Mouse (Mus musculus) T-helper 1 cell (primary cell): ENCODE measurements around the gene Gal3st4.

Source experiments
- in situ Hi-C: fragments of 300-600 bp; cut with MboI, MseI; formaldehyde crosslinking; loops from one replicate; pipeline ENCODE4 v1.15.1; 2025; ENCODE audit warnings: high pct_unique_total_duplicates

Gal3st4 gene

DNA sequence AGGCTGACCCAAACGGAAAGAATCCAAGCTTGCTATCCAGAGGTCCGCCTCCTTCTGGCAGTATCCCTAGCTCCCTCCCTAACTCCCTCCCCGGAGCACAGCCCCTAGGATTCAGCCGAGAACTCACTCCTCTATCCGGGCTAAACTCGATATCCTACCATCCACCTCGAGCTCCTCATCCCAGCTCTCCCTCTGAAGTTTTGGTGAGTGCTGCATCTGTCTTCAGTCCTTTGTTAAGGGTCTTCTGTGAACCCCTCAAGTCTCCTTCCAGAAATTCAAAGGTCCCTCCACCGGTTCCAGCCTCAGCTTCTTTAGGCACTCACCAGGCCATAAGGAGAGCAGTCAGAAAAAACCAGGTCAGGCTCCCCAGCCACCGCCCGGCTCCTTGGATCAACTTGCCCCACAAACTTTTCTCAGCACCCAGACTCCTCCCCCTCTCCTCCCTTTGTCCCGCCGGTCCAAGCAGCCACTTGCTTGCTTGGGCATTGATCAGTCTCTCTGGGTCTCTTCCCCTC lies at the start of gene Gal3st4:
Gene Gal3st4, minus strand, starts transcription at position 432 of the 515 bp plus-strand sequence.
- in situ Hi-C loops = loop anchor here (10.0 kb wide), 1 partner anchor 352 kb away; the partner anchor contains the start of gene A430033K04Rik

DNA sequence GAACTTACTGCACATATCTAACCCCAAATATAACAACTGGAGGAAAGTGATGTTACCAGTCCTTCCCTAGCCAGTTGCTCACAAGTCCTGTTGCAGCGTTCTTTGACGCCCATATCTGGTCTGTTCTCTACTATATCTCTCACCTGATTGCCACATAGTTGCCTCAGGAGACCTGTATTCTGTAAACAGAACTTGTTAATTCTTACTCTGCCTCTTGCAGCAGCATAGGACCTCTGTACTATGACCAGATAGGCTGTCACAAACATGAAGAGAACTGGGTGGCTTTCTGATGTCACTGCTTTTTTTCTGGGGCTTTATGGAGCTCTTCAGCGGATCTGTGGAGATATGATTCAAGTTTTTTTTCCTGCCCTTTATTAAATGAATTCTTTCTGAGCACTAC lies 40.2 kb upstream of the Gal3st4 start:
- in situ Hi-C loops = no loop called here

DNA sequence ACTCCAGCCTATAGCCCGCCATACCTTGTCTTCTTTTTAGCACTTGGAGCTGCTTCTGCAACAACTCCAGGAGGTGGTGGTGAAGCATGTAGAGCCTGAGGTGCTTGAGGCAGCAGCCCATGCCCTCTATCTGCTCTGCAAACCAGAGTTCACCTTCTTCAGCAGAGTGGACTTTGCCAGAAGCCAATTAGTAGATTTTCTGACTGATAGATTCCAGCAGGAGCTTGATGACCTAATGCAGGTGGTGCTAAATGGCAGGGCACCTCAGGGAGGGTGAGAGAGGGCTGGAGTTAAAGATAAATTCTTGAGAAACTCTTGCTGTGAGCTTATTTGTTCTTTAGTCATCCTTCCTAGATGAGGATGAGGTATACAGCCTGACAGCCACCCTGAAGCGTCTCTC lies 27.0 kb upstream of the Gal3st4 start:
- in situ Hi-C loops = no loop called here

DNA sequence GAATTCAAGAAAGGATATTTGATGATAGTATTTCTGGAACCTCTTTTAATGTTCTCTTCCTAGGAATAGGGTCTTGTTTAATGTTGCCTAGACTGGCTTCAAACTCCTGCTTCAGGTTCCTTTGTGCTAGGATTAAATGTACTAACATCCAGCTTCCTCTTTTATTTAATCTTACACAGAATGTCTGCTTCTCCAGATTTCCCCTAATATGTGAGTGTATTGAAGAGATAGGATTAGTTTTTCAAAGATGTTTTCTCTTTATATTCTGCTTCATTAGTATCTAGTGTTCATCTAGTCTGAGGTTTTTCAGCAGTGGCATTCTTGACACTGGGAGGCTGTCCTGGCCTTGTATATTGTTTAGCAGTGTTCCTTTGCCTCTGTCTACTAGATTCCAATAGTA lies 21.5 kb upstream of the Gal3st4 start:
- in situ Hi-C loops = no loop called here

DNA sequence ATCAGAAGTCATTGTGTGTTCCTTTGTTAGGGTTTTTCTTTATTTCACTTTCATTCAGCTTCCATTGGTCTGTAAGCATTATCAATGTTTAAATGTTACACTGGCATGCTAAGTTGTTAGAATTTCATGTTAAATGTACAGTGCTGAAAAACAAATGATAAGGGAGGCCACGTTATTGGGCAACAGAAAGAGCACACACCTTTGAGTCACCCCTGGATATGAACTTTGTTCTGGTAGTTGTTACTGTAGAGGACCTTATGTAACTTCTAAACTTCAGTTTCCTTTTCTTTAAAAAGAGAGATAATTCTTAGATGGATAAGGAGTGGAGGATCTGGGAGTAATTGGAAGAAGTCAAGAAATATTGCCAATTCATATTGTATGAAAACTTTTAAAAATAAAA lies 19.0 kb upstream of the Gal3st4 start:
- in situ Hi-C loops = no loop called here

DNA sequence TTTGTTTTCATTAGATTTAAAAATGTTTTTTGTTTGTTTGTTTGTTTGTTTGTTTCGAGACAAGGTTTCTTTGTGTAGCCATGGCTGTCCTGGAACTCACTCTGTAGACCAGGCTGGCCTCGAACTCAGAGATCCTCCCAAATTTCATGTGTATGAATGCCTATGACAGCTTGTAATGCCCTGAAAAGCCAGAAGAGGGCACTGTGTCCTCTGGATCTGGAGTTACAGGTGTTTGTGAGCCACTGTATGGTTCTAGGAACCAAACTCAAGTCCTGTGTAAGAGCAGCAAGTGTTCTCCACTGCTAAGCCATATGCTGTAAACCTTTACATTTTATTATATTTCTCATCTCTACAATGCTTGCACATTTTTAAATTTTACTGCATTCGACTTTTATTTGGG lies 15.2 kb upstream of the Gal3st4 start:
- in situ Hi-C loops = no loop called here

DNA sequence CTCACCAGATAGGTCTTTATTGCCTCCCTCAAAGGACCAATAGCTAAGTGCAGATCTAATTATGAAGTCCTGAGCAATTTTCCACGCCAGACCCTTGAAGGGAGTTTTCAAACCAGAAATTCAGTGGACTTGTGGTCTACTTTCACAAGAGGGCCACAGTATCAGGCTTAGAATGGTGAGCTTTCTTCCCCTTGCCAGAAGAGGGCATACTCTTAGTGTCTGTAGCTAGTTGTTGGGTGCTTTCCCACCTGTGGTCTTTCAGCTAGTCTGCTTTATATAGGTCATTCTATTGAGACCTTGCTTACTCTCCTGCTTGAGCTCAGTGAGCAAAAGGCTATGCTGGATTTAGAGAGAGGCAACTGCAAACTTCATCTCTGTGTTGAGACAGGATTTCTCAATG lies 10.9 kb upstream of the Gal3st4 start:
- in situ Hi-C loops = no loop called here

DNA sequence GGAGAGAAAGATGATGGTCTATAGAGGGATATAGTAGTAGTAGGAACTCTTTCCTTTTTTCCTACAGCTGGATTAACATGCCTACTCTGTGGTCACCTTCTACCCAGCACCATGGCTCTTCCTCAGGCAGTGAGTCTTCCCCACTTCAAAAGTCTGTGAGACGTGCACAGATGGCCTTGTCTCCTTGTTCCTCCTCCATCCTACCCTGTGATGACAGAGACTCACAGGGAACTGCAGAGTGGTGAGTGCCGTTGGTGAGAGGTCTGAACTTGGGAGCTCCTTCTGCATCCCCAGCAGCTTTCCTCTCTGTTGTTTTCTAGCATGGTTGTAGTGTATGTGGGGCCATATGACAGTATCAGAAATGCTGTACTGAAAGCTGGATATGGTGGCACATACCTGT lies 9.2 kb upstream of the Gal3st4 start:
- in situ Hi-C loops = no loop called here

DNA sequence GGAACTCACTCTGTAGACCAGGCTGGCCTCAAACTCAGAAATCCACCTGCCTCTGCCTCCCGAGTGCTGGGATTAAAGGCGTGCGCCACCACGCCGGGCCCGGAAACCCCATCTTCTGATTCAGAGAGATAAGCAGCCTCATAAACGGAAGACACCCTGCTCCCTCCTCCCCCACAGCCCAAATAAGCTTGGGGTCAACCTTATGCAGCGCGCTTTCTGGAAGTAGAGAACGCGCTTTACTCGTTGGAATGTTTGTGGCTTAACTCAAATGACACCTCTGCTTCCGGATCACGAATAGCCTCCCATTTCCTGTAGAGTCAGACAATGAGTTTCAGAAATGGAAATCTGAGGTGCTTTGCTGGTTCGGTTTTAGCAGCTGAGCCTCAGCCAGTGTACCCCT lies 8.2 kb upstream of the Gal3st4 start:
- in situ Hi-C loops = no loop called here

DNA sequence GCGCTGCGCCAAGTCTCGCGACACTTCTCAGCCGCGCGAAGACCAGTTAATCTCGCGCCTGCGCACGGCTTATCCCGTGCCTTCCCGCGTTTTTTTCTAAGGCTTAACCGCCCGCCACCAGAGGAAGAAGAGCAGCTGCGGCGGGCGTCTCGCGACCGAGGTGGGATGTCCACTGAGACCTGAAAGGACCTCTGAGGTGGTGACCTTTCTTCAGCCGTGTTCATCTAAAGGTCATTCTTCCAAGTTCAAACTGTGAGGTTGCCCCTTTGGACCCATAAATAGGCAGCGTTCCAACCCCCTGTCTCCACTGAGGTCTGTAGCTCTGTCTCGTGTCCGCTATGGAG lies 7.8 kb upstream of the Gal3st4 start:
- in situ Hi-C loops = no loop called here

DNA sequence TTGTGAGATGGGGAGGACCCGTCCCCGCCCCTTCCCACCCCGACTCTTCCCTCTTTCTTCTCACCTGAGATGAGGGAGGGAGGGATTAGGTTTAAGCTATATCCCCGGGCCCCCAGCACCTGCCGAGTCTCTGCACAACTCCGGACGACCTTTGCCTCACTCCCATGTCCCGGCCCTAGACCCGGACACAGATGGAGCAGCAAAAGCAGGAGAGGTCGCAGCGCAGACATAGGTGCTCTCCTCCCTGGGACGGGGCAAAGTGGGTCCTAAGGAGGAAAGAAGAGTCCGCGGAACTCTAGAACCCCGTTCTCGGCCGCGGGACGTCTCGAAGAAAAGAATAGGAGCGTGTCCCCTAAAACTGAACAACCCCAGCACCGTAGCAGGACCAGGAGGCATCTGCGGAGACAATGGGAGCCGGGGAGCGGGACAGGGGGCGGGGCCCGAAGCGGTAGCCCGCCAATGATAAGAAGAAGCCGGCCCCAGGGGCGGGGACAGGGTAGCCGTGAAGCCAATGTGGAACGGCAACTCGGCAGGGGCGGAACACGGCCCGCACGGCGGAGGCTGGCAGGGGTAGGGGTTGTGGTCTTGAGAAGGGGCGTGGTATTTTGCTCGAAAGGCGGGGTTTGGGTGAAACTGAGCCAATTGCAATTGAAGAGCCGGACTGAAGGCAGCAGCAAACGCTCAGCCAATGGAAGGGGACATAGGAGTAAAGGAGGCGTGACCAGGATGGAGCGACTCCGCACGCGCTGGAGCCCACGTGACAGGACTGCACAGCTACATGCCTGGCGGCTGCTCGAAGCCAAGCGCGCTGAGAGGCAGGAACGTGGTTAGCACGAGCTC lies 7.2 kb upstream of the Gal3st4 start, which contains the start of the genes Gm43720, Gpc2 and Stag3:
Gene Gm43720, minus strand, starts transcription at position 374 of the 840 bp plus-strand sequence.
Gene Gpc2, minus strand, starts transcription at position 421 of the 840 bp plus-strand sequence.
Gene Stag3, plus strand, starts transcription at position 656 of the 840 bp plus-strand sequence.
- in situ Hi-C loops = loop anchor here (5.0 to 10.0 kb wide), 2 partner anchors 88 to 345 kb away; partner anchors contain the start of genes A430033K04Rik and Mblac1

DNA sequence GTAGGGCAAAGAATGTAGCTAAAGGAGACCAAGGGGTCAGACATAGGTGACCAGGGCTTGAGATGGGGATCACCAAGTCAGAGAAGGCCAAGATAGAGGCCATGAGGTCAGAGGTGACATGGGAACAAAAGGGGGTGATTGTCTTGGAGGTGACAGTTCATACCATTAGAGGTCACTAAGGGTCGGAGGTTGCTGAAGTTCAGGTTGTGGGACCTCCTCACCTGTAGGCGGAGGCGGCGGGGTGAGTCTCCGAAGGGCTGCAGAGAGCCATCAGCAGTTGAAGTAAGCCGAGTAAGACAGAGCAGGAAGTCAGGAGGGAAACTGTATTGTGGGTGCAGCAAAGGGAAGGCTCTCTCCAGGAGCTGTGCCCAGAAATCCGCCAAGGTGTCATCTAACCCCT lies 5.4 kb upstream of the Gal3st4 start:
- in situ Hi-C loops = loop anchor here (5.0 to 10.0 kb wide), 2 partner anchors 86 to 347 kb away; partner anchors contain the start of genes A430033K04Rik and Mblac1

DNA sequence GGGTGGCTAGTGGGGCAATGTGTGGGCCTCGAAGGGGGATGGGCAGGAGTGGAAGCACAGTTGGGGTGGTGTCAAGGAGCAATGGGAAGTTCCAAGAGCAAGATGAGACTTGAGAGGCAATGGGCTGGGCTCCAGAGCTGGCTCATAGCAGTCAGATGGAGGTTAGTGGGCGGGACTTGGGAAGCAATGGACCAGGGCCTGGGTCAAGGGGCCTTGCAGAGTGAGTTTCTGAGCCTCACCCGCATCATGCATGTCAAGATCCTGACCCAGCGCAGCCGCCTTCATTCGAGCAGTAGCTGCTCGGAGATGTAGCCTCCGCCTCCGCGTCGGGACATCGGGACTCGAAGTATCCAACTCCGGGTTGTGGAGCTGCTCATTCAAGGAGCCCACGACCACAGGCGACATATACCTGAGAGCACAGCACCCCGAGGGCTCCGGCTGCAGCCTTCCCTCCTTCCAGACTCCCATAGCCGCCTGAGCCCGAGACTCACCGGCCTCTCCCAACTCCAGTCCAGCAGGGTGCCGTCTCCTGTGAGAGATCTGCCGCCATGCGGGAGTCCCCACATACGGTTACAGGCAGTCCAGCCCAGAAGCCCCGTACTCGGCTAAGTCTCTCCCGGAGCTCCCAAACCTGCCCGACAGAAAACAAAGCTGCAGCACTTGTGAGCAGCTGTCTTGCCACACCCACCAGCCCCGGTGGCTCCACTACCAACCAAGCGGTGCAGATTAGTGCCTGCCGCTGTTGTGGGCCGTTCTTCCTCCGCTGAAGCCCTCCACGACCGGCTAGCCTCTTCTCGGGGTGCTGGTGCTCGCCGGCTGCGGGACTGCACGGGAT lies 2.8 kb upstream of the Gal3st4 start:
- in situ Hi-C loops = loop anchor here (5.0 to 10.0 kb wide), 2 partner anchors 83 to 349 kb away; partner anchors contain the start of genes A430033K04Rik and Mblac1

DNA sequence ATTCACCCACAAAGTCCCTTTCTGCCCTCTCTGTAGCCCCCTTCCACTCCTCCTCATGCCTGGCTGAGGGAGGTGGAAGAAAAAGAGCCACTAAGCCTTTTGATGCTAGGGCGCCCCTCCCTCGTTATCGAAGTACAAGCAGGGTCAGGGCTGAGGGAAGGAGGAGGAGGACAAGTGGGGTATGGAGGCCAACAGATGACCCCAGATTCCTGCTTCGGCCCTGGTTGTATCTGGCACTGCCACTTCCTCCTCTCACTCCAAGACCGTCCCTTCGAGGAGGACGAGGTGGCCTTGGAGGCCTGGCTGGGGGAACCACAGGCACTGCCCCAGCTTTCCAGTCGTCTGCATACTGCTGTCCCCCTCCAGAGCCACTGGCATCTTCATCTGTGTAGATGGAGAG lies 1.5 kb upstream of the Gal3st4 start:
- in situ Hi-C loops = loop anchor here (10.0 kb wide), 1 partner anchor 351 kb away; the partner anchor contains the start of gene A430033K04Rik

DNA sequence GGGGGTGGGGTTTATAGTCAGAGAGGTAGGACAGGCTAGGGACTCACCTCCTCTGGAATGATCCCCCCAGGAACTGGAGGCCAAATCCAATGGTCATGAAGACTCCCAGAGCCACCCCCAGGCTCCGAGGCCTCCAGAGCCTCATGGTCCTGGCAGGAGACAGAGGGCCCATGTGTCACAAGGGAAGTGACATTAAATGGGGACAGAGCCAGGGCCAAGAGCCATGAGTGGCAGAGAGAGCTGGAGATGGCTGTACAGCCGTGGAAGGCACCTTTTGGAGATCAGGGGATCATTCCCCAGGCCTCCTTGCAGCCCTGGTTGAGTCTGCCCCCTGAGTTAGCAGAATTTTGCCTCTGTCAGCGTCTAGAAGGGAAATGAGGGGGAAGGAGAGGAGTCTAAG lies 1.4 kb downstream of the Gal3st4 start:
- in situ Hi-C loops = loop anchor here (10.0 kb wide), 1 partner anchor 354 kb away; the partner anchor contains the start of gene A430033K04Rik

DNA sequence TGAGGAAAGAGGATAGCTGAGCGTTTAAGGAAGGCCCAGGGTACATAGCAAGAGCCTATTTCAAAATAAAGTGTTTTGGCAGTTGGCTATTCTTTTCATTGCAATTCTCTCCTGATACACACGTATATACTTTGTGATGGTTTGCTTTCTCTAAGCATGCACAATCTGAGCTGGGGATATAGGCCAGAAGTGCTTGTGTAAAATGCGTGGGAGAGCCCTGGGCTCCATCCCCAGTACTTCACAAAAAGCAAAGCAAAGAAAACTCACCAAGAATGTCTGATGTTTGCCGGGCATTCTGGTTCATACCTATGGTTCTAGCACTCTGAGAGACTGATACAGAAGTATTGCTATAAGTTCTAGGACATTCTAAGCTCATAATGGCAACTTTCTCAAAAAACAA lies 3.7 kb downstream of the Gal3st4 start:
- in situ Hi-C loops = no loop called here

DNA sequence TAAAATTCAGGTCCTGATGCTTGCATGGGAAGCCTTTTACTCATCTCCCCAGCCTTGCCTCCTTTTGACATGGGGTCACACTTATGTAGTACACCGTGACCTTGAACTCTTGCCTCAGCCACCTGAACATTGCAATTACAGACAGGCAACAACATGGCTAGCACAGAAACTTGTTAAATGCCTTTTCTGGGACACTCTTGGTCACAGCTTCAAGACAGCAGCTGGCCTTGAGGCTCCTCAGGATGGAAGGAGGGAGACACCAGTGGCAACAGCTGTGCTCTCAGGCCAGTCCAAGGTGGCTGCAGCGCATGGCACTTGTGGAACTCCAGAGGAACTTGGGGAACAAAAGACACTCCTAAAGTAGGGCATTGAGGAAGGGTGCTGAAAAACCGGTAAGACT lies 5.5 kb downstream of the Gal3st4 start:
- in situ Hi-C loops = no loop called here

DNA sequence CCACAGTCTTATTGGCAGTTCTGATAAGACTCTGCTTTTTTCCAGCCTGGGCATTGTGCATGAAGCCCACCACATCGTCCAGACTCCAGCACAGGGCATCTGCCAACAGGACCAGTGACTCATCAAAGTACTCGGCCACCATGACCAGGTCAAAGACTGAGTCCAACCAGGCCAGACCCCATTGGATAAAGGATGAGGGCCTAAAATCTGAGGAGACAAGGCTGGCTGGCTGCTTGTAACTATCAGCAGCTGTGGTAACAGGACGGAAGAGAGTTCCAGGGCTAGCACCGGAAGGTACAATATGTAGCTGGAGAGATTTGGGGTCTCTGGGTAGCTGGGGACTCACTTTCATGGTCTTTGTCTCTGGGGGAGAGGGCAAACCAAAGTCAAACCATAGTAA lies 6.9 kb downstream of the Gal3st4 start:
- in situ Hi-C loops = no loop called here

DNA sequence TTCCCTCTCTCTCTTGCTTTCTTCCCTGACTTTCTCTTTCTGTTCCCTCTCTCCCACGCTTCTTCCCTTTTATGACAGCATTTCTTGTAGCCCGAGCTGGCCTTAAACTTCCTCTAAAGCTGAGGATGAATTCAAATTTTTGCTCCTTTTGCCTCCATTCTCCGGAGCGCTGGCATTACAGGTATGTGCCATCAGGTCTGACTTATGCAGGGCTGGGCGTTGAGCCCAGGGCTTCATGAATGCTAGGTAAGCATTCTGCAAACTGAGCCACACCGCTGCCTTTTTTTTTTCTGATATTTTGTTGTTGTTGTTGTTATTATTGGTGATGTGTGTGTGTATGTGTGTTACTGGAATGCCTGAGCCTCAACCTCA lies 8.4 kb downstream of the Gal3st4 start:
- in situ Hi-C loops = no loop called here

DNA sequence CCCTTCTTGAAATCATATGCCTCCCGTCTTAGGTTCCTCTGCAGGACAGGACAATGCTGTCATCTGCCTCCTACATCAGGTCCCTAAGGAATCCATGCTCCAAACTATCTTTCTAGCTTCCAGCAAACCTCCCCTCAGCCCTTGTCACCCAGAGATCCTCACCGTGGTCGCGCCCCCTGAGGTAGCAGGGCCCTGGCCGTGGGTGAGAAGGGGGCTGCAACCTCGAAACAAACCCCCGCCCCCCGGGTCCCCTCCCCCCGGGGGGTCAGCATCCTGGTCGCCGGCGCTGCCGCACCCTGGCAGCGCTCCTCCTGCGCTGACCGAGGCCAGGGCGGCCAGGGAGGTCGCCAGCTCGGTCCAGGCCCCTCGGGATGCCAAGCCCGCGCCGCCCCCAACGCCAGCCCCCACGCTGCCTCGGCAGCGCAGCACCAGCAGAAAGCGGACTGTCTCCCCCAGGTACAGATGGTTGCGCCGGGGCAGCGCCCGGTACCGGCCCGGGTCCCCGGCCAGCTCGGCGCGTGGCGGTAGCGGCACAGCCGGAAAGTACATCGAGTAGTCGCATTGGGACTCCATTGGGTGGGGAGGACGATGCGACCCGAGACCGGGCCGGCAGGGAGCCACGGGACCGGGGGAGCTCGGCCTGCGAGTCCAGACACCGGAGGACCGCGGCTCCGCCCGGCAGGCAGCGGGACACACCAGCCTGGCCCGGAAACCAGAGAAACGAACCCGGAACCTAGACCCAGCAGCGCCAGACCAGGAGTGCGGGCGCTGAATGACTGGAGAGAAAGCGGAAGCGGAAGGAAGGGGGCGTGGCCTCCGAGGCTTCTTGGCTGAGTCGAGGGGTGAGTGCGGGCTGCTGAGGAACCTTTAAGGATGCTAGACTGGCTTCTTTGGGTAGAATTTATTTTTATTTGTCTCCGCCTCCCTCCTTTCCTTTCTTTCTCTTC lies 9.1 kb downstream of the Gal3st4 start, which contains the start of gene BC037034:
Gene BC037034, minus strand, starts transcription at position 774 of the 947 bp plus-strand sequence.
- in situ Hi-C loops = no loop called here
